ENCODE assay signal across 9 mouse cellular contexts in genomic region chr10:77583795-77584422, GRCm38 (mm10). TPM values are rescaled to one million over a fixed set of nuclear protein-coding genes. Genes with fewer than 3 reads are reported as not detected.
DNase-seq lines count a peak whose midpoint lies in the region; ATAC-seq and TF ChIP-seq lines count a peak whose summit lies in the region.
"Had no signal": no experiment of that assay in that cellular context is flagged by ENCODE, and none has a peak within 500 bp of the region (broad histone marks: within the 10 kb centered on the region; RNA-seq: fewer than 3 reads in every experiment).

No protein-coding gene starts in this region.

- 0 out of 2 replicates have a peak overlapping the region, but pooled peaks have one; percentile 23 for H3K9ac ChIP-seq in kidney, postnatal 0 days (ENCODE audit: low read depth, low read length)

- H3K4me1 ChIP-seq in kidney, postnatal 0 days (replicated peaks; ENCODE audit: insufficient read depth, low read length) = peaks cover 21% of the 10 kb centered on the region; the same call in 1 of the 2 replicates

- H3K27ac ChIP-seq in left cerebral cortex, adult 2 months = no peak overlapping the region
- 0 out of 2 replicates have a peak overlapping the region, but pooled peaks have one; percentile 31 for H3K27ac ChIP-seq in kidney, postnatal 0 days

- DNase-seq in left cerebral cortex, adult 2 months (ENCODE audit: extremely low spot score in 1 of 2, low spot score in 2 of 2) = no peak
- DNase-seq in left cerebral cortex, postnatal 4 days = no peak
- peak; percentile 70 for DNase-seq in kidney, postnatal 0 days (ENCODE audit: low spot score)
- peak; percentile 50 for DNase-seq in skeletal muscle tissue, adult 2 months (ENCODE audit: low read depth, low spot score)
- DNase-seq in ovary, postnatal 36 days (ENCODE audit: low spot score) = no peak
- DNase-seq in spleen, postnatal 4 days (ENCODE audit: low spot score in 2 of 2) = no peak
- no peak for DNase-seq in ovary, adult 18-20 months (ENCODE audit: low spot score)

- TF ChIP-seq CTCF in left cerebral cortex, adult 2 months (IDR thresholded peaks at IDR 0.05) = no peak
- no peak for TF ChIP-seq CTCF in kidney, postnatal 0 days (IDR thresholded peaks at IDR 0.05; ENCODE audit: low read depth)

- H3K36me3 ChIP-seq in kidney, postnatal 0 days (ENCODE audit: insufficient read depth, low read length) = 0 out of 2 replicates have a peak, but pooled peaks cover 8% of the 10 kb centered on the region

- peak overlapping the region; percentile 85; the same call in 1 of the 2 replicates for H3K4me2 ChIP-seq in kidney, postnatal 0 days (ENCODE audit: low read length)

- 37% methylated on average over 10 of the region's 10 CpGs for WGBS in kidney, postnatal 0 days

- intact Hi-C loops in left cerebral cortex, adult 2 months (cut with DNase I) = loop anchor here (5.0 kb wide), 2 partner anchors 38 to 67 kb away; partner anchors contain the start of genes Fam207a and Ube2g2
- intact Hi-C loops in left cerebral cortex, postnatal 4 days (cut with DNase I) = no loop called here

- peak overlapping the region; percentile 24; the same call in 1 of the 2 replicates for H3K4me3 ChIP-seq in left cerebral cortex, adult 2 months
- H3K4me3 ChIP-seq in kidney, postnatal 0 days (replicated peaks; ENCODE audit: low read depth, low read length) = no peak overlapping the region

- peak; percentile 66 for ATAC-seq in granulocyte monocyte progenitor cell, adult 5-6 weeks (replicated peaks; ENCODE audit: poor library complexity, severe bottlenecking)
- ATAC-seq in kidney, postnatal 0 days (replicated peaks; ENCODE audit: low FRiP score, low read depth) = no peak

- no peaks in the 10 kb centered on the region for H3K9me3 ChIP-seq in kidney, postnatal 0 days (replicated peaks; ENCODE audit: low read length)

- H3K27me3 ChIP-seq in kidney, postnatal 0 days (ENCODE audit: insufficient read depth, low read length) = no peaks in the 10 kb centered on the region

RNA-seq across cellular contexts. Expression of gene Pttg1ip, which starts 2.4 kb away (rescaled TPM):
- total RNA-seq in left cerebral cortex, adult 2 months (2021) = 10 to 100 TPM; 71.6 to 77.6 TPM
- 10 to 100 TPM; 54.7 to 62.7 TPM for total RNA-seq in left cerebral cortex, postnatal 4 days (2021)
- 36.6 and 39.0 TPM in 2 replicates for total RNA-seq in granulocyte monocyte progenitor cell, adult 5-6 weeks (2014; fragmentation: Nextera tagmentation)
- total RNA-seq in granulocyte monocyte progenitor cell, adult 5-6 weeks (2017) = 34.6 and 37.0 TPM in 2 replicates
- polyA plus RNA-seq in kidney, postnatal 0 days (2015; fragmentation: Nextera tagmentation; extraction: Ambion mirVana) = 210 and 216 TPM in 2 replicates

RNA-seq across cellular contexts. Expression of gene Sumo3, which starts 22.0 kb away (rescaled TPM):
- 100 to 1,000 TPM; 142 to 156 TPM for total RNA-seq in left cerebral cortex, adult 2 months (2021)
- 100 to 1,000 TPM; 175 to 189 TPM for total RNA-seq in left cerebral cortex, postnatal 4 days (2021)
- total RNA-seq in granulocyte monocyte progenitor cell, adult 5-6 weeks (2014; fragmentation: Nextera tagmentation) = 60.0 and 78.8 TPM in 2 replicates
- total RNA-seq in granulocyte monocyte progenitor cell, adult 5-6 weeks (2017) = 197 and 205 TPM in 2 replicates
- 313 and 335 TPM in 2 replicates for polyA plus RNA-seq in kidney, postnatal 0 days (2015; fragmentation: Nextera tagmentation; extraction: Ambion mirVana)

RNA-seq across cellular contexts. Expression of gene Gm49325, which starts 22.1 kb away (rescaled TPM):
- 1 to 10 TPM; 2.0 to 5.3 TPM for total RNA-seq in left cerebral cortex, adult 2 months (2021)
- total RNA-seq in left cerebral cortex, postnatal 4 days (2021) = 10 to 100 TPM in 1 of 2 experiments, not detected in 1; 21.0 TPM
- total RNA-seq in granulocyte monocyte progenitor cell, adult 5-6 weeks (2014; fragmentation: Nextera tagmentation) = not detected in 2 replicates
- total RNA-seq in granulocyte monocyte progenitor cell, adult 5-6 weeks (2017) = 1.6 TPM in 1 of 2 replicates, not detected in the other
- 13.1 and 15.2 TPM in 2 replicates for polyA plus RNA-seq in kidney, postnatal 0 days (2015; fragmentation: Nextera tagmentation; extraction: Ambion mirVana)
- polyA plus RNA-seq: brain, embryonic 14.5 days had no signal

RNA-seq across cellular contexts. Expression of gene Ube2g2, which starts 38.2 kb away (rescaled TPM):
- total RNA-seq in left cerebral cortex, adult 2 months (2021) = 10 to 100 TPM; 47.4 to 48.0 TPM
- total RNA-seq in left cerebral cortex, postnatal 4 days (2021) = 10 to 100 TPM; 45.1 to 47.6 TPM
- 39.6 and 42.0 TPM in 2 replicates for total RNA-seq in granulocyte monocyte progenitor cell, adult 5-6 weeks (2014; fragmentation: Nextera tagmentation)
- 29.5 and 53.3 TPM in 2 replicates for total RNA-seq in granulocyte monocyte progenitor cell, adult 5-6 weeks (2017)
- 51.4 and 53.5 TPM in 2 replicates for polyA plus RNA-seq in kidney, postnatal 0 days (2015; fragmentation: Nextera tagmentation; extraction: Ambion mirVana)

RNA-seq across cellular contexts. Expression of gene Itgb2, which starts 53.9 kb away (rescaled TPM):
- total RNA-seq in left cerebral cortex, adult 2 months (2021) = 1 to 10 TPM; 3.0 to 3.5 TPM
- 1 to 10 TPM; 1.7 to 2.2 TPM for total RNA-seq in left cerebral cortex, postnatal 4 days (2021)
- total RNA-seq in granulocyte monocyte progenitor cell, adult 5-6 weeks (2014; fragmentation: Nextera tagmentation) = 17.1 and 28.9 TPM in 2 replicates
- 32.0 and 36.6 TPM in 2 replicates for total RNA-seq in granulocyte monocyte progenitor cell, adult 5-6 weeks (2017)
- polyA plus RNA-seq in kidney, postnatal 0 days (2015; fragmentation: Nextera tagmentation; extraction: Ambion mirVana) = 1.4 and 1.6 TPM in 2 replicates

Comparison
In these comparisons a context has a peak if more than half of its experiments do, and no peak if none do; other contexts are left out.
1. DNase-seq: peak in kidney, postnatal 0 days (single experiment) and skeletal muscle tissue, adult 2 months (single experiment); none in left cerebral cortex, adult 2 months (0 of 2), left cerebral cortex, postnatal 4 days (single experiment), ovary, postnatal 36 days (single experiment), spleen, postnatal 4 days (0 of 2) and ovary, adult 18-20 months (single experiment).